Mouse (Mus musculus) neural tube, embryonic 12.5 days (tissue): ENCODE measurements at regions not wholly inside any gene's neighbourhood (a gene's known extent, or its start where the extent isn't known, plus 50 kb on each side); places are given as distances from the start of the nearest gene placed in this dataset.
"Not testable (repeated sequence)": the region's sequence is repeated elsewhere in the genome, so short reads cannot be mapped to it uniquely, and the experiment has no call there.

Experiments
- ATAC-seq: fragments of 200-750 bp; cut with Nextera tagmentation; 2 replicates; pipeline ENCODE4 v1.8.0; 2017; ENCODE audit warnings: low read depth, mild to moderate bottlenecking, moderate TSS enrichment, moderate library complexity; ENCODE audit not compliant: low FRiP score
- H3K27ac ChIP-seq: fragments of 300-500 bp; sonication (generic); 2 replicates; pipeline ENCODE4 v1.5.1; 2016
- H3K27me3 ChIP-seq: fragments of 300-500 bp; sonication (generic); replicated peaks from 2 replicates; pipeline ENCODE4 v1.6.1; 2016; ENCODE audit warnings: mild to moderate bottlenecking
- H3K36me3 ChIP-seq: fragments of 300-500 bp; sonication (generic); 2 replicates; pipeline ENCODE4 v1.6.1; 2016; ENCODE audit warnings: mild to moderate bottlenecking
- H3K4me1 ChIP-seq: fragments of 300-500 bp; sonication (generic); 2 replicates; pipeline ENCODE4 v1.6.1; 2016
- H3K4me2 ChIP-seq: fragments of 300-500 bp; sonication (generic); replicated peaks from 2 replicates; pipeline ENCODE4 v1.6.1; 2016; ENCODE audit warnings: mild to moderate bottlenecking
- H3K4me3 ChIP-seq: fragments of 300-500 bp; sonication (generic); 2 replicates; pipeline ENCODE4 v1.5.1; 2016
- H3K9ac ChIP-seq: fragments of 300-500 bp; sonication (generic); 2 replicates; pipeline ENCODE4 v1.6.1; 2016; ENCODE audit warnings: mild to moderate bottlenecking
- H3K9me3 ChIP-seq: fragments of 300-500 bp; sonication (generic); 2 replicates; pipeline ENCODE4 v1.6.1; 2016; ENCODE audit warnings: mild to moderate bottlenecking
- WGBS: fragments of 180-500 bp; shearing (Covaris S2); methylation state at CpG from one replicate; pipeline ENCODE4 v1.1.7; 2016; 5-methylcytosine and 5-hydroxymethylcytosine counted together

DNA sequence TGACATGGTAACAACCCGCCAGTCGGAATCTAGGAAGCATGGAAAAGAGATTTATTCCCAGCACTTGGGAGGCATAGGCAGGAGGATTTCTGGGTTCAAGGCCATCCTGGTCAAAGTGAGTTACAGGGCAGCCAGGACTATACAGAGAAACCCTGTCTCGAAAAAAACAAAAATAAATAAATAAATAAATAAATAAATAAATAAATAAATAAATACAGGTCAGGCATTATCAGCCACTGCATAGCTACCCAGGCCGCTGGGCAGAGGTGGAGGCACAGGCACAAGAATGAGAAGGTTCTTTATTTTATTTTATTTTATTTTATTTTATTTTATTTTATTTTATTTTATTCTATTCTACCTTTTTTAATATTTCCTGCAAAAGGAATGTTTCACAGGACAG is 2040.7 kb downstream of the Hace1 start:
- H3K9ac ChIP-seq: no peak overlapping the region
- H3K27me3 ChIP-seq: no peaks in the 10 kb centered on the region
- H3K27ac ChIP-seq: no peak overlapping the region
- ATAC-seq: 0 out of 2 replicates have a peak, but pooled peaks have one; percentile 33
- no peak overlapping the region for H3K4me3 ChIP-seq
- H3K36me3 ChIP-seq: no peaks in the 10 kb centered on the region
- WGBS: 96% methylated on average over 4 of the region's 4 CpGs
- no peaks in the 10 kb centered on the region for H3K4me1 ChIP-seq
- no peaks in the 10 kb centered on the region for H3K9me3 ChIP-seq
- no peak overlapping the region for H3K4me2 ChIP-seq

DNA sequence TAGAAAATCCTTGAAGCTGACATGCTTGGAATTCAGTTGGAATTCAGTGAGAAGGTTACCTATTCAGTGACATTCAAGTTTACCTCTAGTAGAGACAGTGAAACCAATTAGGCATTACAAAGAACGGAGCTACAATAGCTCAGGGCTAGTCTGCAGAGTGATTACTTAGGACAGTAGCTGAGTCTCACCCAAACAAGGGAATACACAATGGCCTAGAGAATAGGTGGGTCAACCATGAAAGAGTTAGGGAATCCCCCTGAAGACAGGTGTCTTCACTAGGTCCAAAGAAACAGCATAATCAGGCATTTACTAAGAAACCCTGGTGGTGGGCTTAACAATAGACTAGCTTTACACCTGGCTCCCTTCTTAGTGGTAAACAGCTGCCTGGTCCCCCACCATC is 2053.7 kb downstream of the Hace1 start:
- not testable (repeated sequence) for H3K4me2 ChIP-seq, H3K27me3 ChIP-seq, H3K4me3 ChIP-seq, H3K36me3 ChIP-seq, H3K4me1 ChIP-seq, H3K9me3 ChIP-seq, H3K9ac ChIP-seq, ATAC-seq, H3K27ac ChIP-seq
- WGBS: 77% methylated on average over 1 of the region's 1 CpGs

- WGBS: 71% methylated on average over 1 of the region's 1 CpGs
- no peak overlapping the region for H3K27ac ChIP-seq
Observed at GRCm38 (mm10) chr10:47652341-47652740, 2074.7 kb downstream of the Hace1 start.

GRCm38 (mm10) chr10:47654231-47654630 is 2076.6 kb downstream of the Hace1 start:
- no peak overlapping the region for H3K4me3 ChIP-seq
- no peak overlapping the region for H3K27ac ChIP-seq
- H3K4me2 ChIP-seq: no peak overlapping the region
- no peak overlapping the region for H3K9ac ChIP-seq
- no peaks in the 10 kb centered on the region for H3K36me3 ChIP-seq
- no peaks in the 10 kb centered on the region for H3K9me3 ChIP-seq
- 96% methylated on average over 8 of the region's 8 CpGs for WGBS
- no peak for ATAC-seq
- H3K4me1 ChIP-seq: no peaks in the 10 kb centered on the region
- H3K27me3 ChIP-seq: no peaks in the 10 kb centered on the region

More at GRCm38 (mm10) chr10:47652341-47652740, 2074.7 kb downstream of the Hace1 start:
- Histone ChIP-seq H3K9me3 (no peaks in the 10 kb centered on the region), H3K36me3 (no peaks in the 10 kb centered on the region), H3K4me3 (no peak overlapping the region), H3K27me3 (no peaks in the 10 kb centered on the region), H3K9ac (no peak overlapping the region), H3K4me1 (no peaks in the 10 kb centered on the region), H3K4me2 (no peak overlapping the region)
- no peak for ATAC-seq
